Mouse (Mus musculus) erythroblast, embryonic 14.5 days (primary cell): ENCODE data around the gene Hist1h3d. TPM values are rescaled to one million over a fixed set of nuclear protein-coding genes. Genes with fewer than 3 reads are reported as not detected.
A peak's percentile ranks its signal among the peaks of the same experiment; 100 is the strongest.
"Not testable (repeated sequence)": the region's sequence is repeated elsewhere in the genome, so short reads cannot be mapped to it uniquely, and the experiment has no call there.

Source experiments
- H3K27me3 ChIP-seq: 2 replicates; pipeline ENCODE4 v1.6.1; 2012; ENCODE audit warnings: inconsistent platforms; ENCODE audit not compliant: control insufficient read depth
- H3K36me3 ChIP-seq: 2 replicates; pipeline ENCODE4 v1.6.1; 2012; ENCODE audit warnings: mild to moderate bottlenecking, inconsistent platforms; ENCODE audit not compliant: control insufficient read depth
- H3K4me1 ChIP-seq: 2 replicates; pipeline ENCODE4 v1.6.1; 2012; ENCODE audit warnings: inconsistent platforms; ENCODE audit not compliant: control insufficient read depth
- H3K4me3 ChIP-seq: replicated peaks from 2 replicates; pipeline ENCODE3; 2012; ENCODE audit warnings: moderate library complexity, mild to moderate bottlenecking, inconsistent platforms
- H3K9me3 ChIP-seq: 2 replicates; pipeline ENCODE4 v1.6.1; 2012; ENCODE audit warnings: low read length, inconsistent platforms, mixed read lengths; ENCODE audit not compliant: control insufficient read depth
- GATA1 ChIP-seq: IDR thresholded peaks from 2 replicates; pipeline ENCODE4 v1.6.1; 2012; ENCODE audit warnings: low read length, inconsistent platforms, mixed read lengths
- TAL1 ChIP-seq: IDR thresholded peaks from 3 replicates; pipeline ENCODE4 v1.6.1; 2012; ENCODE audit warnings: low read length, inconsistent platforms, mixed read lengths
- polyA plus RNA-seq: library from polyadenylated mRNA; stranded (reverse); fragments of >175 nt; gene quantifications from 2 replicates; pipeline ENCODE4 v1.2.3, GENCODE M21; 2012

Gene Hist1h3d
- polyA plus RNA-seq, 1 experiment, result 4.7 TPM

GRCm38 (mm10) chr13:23621532-23622174, 46.1 kb downstream of the Hist1h3d start:
- TF ChIP-seq TAL1 (no peak), GATA1 (no peak; the same call in 1 of the 2 replicates)
- H3K9me3 ChIP-seq, result no peaks in the 10 kb centered on the region
- peaks cover 10% of the 10 kb centered on the region for H3K36me3 ChIP-seq

GRCm38 (mm10) chr13:23622175-23622671, 46.7 kb downstream of the Hist1h3d start, which contains the start of gene Hist1h1e:
Gene Hist1h1e, minus strand, starts transcription at chr13:23622558.
- H3K4me1 ChIP-seq, result peaks cover 45% of the 10 kb centered on the region
- peak within 1 kb of the TSS; percentile 65 for H3K4me3 ChIP-seq

More at GRCm38 (mm10) chr13:23621532-23622174, 46.1 kb downstream of the Hist1h3d start:
- peak overlapping the region; percentile 65 for H3K4me3 ChIP-seq
- H3K4me1 ChIP-seq, result peaks cover 46% of the 10 kb centered on the region
- H3K27me3 ChIP-seq, result peaks cover 24% of the 10 kb centered on the region

DNA sequence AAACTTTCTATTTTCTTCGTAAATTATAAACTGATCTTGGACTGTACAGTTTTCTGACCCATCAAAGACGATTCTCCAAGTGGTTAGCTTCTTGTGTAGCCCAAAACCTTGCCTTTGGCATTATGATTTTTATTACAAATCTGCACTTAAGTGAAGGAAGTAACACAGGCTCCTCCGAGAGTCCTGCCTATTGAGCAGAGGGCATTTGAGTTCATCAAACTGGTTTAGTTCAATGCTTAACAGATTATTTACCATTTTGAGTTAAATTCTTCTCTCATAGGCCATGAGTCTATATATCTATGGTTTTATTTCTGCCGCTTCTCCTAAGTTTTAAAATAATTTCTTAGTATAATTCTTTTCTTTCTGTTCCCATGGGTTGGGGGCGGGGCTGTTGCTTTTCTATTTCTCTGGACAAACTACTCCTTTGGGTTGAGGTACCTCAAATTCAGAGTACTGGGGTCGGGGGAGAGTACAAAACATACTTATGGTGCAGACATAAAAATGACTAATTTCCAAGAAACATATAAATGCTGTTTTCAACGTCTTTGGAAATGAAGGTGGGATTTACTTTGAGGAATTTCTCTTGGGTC, 47.4 kb downstream of the Hist1h3d start:
- Histone ChIP-seq H3K27me3 (peaks cover 34% of the 10 kb centered on the region), H3K36me3 (peaks cover 9% of the 10 kb centered on the region), H3K9me3 (no peaks in the 10 kb centered on the region), H3K4me1 (peaks cover 42% of the 10 kb centered on the region), H3K4me3 (peak overlapping the region; percentile 65)
- TF ChIP-seq TAL1 (no peak), GATA1 (no peak)

More at GRCm38 (mm10) chr13:23622175-23622671, 46.7 kb downstream of the Hist1h3d start, which contains the start of gene Hist1h1e:
- not testable (repeated sequence) for H3K36me3 ChIP-seq, H3K9me3 ChIP-seq
- H3K27me3 ChIP-seq, result peaks cover 28% of the 10 kb centered on the region

Other genes starting within 250 kb of the Hist1h3d start
- 0.01 TPM in 2 replicates for gene Zfp322a, start 206.6 kb upstream of the Hist1h3d start, polyA plus RNA-seq
- 0.76 and 0.84 TPM in 2 replicates for gene Abt1, start 151.9 kb upstream of the Hist1h3d start, polyA plus RNA-seq
- gene Btn1a1, start 109.9 kb upstream of the Hist1h3d start, polyA plus RNA-seq, result 0.15 and 0.16 TPM in 2 replicates
- gene Btn2a2, start 86.9 kb upstream of the Hist1h3d start, polyA plus RNA-seq, result not detected in 2 replicates
- gene Hist1h4h, start 44.7 kb upstream of the Hist1h3d start, polyA plus RNA-seq, result 10.1 and 19.7 TPM in 2 replicates
- 52.5 and 62.7 TPM in 2 replicates for gene Hist1h2af, start 41.9 kb upstream of the Hist1h3d start, polyA plus RNA-seq
- 8.8 and 11.7 TPM in 2 replicates for gene Hist1h3g, start 40.3 kb upstream of the Hist1h3d start, polyA plus RNA-seq
- gene Hist1h2bh, start 32.4 kb upstream of the Hist1h3d start, polyA plus RNA-seq, result 0.43 and 3.0 TPM in 2 replicates
- 1.3 and 3.3 TPM in 2 replicates for gene Hist1h3f, start 31.7 kb upstream of the Hist1h3d start, polyA plus RNA-seq
- gene Hist1h4f, start 24.1 kb upstream of the Hist1h3d start, polyA plus RNA-seq, result 8.3 and 13.8 TPM in 2 replicates
- gene Hist1h1d, start 22.5 kb upstream of the Hist1h3d start, polyA plus RNA-seq, result 0.51 and 0.95 TPM in 2 replicates
- gene Hist1h3e, start 13.4 kb upstream of the Hist1h3d start, polyA plus RNA-seq, result 2.9 and 16.6 TPM in 2 replicates
- gene Hist1h2ae, start 4.5 kb upstream of the Hist1h3d start, polyA plus RNA-seq, result 3.6 and 5.2 TPM in 2 replicates
- 14.5 and 18.7 TPM in 2 replicates for gene Hist1h2bg, start 4.4 kb upstream of the Hist1h3d start, polyA plus RNA-seq
- 6.6 and 15.6 TPM in 2 replicates for gene Hist1h2bf, start 1.6 kb upstream of the Hist1h3d start, polyA plus RNA-seq
- gene Hist1h2ad, start 1.4 kb upstream of the Hist1h3d start, polyA plus RNA-seq, result 5.1 and 8.3 TPM in 2 replicates
- gene Hist1h4d, start 5.8 kb downstream of the Hist1h3d start, polyA plus RNA-seq, result 5.1 and 11.8 TPM in 2 replicates
- gene Hist1h2be, start 45.4 kb downstream of the Hist1h3d start, polyA plus RNA-seq, result 0.33 and 0.67 TPM in 2 replicates
- 2.8 and 8.5 TPM in 2 replicates for gene Hist1h1e, start 46.8 kb downstream of the Hist1h3d start, polyA plus RNA-seq
- 1.1 and 2.1 TPM in 2 replicates for gene Hist1h2ac, start 108.2 kb downstream of the Hist1h3d start, polyA plus RNA-seq
- 17.5 and 20.6 TPM in 2 replicates for gene Hist1h2bc, start 108.4 kb downstream of the Hist1h3d start, polyA plus RNA-seq
- gene Hist1h1t, start 120.1 kb downstream of the Hist1h3d start, polyA plus RNA-seq, result 0.10 TPM in 1 of 2 replicates, not detected in the other
- gene Hist1h4c, start 122.7 kb downstream of the Hist1h3d start, polyA plus RNA-seq, result 0.93 and 3.0 TPM in 2 replicates
- gene Hfe, start 135.1 kb downstream of the Hist1h3d start, polyA plus RNA-seq, result 0.15 and 0.53 TPM in 2 replicates
- 54.6 and 94.3 TPM in 2 replicates for gene Hist1h1c, start 163.0 kb downstream of the Hist1h3d start, polyA plus RNA-seq
- 3.8 and 7.0 TPM in 2 replicates for gene Hist1h3c, start 169.8 kb downstream of the Hist1h3d start, polyA plus RNA-seq
- gene Hist1h2bb, start 171.0 kb downstream of the Hist1h3d start, polyA plus RNA-seq, result 5.4 and 12.1 TPM in 2 replicates
- gene Hist1h2ab, start 175.4 kb downstream of the Hist1h3d start, polyA plus RNA-seq, result 9.1 and 22.3 TPM in 2 replicates
- gene Hist1h3b, start 176.5 kb downstream of the Hist1h3d start, polyA plus RNA-seq, result 6.2 and 23.6 TPM in 2 replicates
- 4.5 and 11.8 TPM in 2 replicates for gene Hist1h4b, start 181.2 kb downstream of the Hist1h3d start, polyA plus RNA-seq
- 10.2 and 21.5 TPM in 2 replicates for gene Hist1h4a, start 185.5 kb downstream of the Hist1h3d start, polyA plus RNA-seq
- gene Hist1h3a, start 186.6 kb downstream of the Hist1h3d start, polyA plus RNA-seq, result 1.5 and 4.0 TPM in 2 replicates
- gene Hist1h1a, start 187.9 kb downstream of the Hist1h3d start, polyA plus RNA-seq, result 1.4 TPM in 2 replicates
- gene Trim38, start 194.2 kb downstream of the Hist1h3d start, polyA plus RNA-seq, result not detected in 2 replicates
- not detected in 2 replicates for gene Slc17a2, start 231.2 kb downstream of the Hist1h3d start, polyA plus RNA-seq